Mouse (Mus musculus) megakaryocyte, embryonic 14.5 days (primary cell): Measurements from ENCODE around the gene Rasa4.

Experiments used
- FLI1 ChIP-seq: IDR thresholded peaks from 2 replicates; pipeline ENCODE4 v1.6.1; 2012; ENCODE audit warnings: low read length, inconsistent platforms, mixed read lengths
- GATA1 ChIP-seq: IDR thresholded peaks from 3 replicates; pipeline ENCODE4 v1.6.1; 2012; ENCODE audit warnings: mixed read lengths, low read length, inconsistent platforms, borderline replicate concordance

DNA sequence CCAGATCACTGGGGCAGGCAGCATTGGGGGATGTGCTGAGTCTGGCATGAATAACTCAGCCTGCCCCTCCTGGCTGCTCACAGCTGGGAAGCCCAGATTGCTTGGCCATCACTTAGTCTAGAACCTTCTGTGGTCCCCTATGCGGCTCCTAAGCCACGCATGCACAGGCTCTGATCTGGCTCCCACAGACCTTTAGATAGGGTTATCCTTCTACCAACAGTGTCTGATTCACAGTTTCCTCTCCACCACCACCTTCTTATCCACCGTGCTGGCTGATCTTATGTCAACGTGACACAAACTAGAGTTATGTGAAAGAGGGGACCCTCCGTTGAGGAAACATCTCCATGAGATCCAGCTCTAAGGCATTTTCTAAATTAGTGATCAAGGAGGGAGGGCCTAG, 8.6 kb upstream of the Rasa4 start:
- no peak for TF ChIP-seq GATA1
- no peak for TF ChIP-seq FLI1
